Mouse (Mus musculus) hindbrain, embryonic 11.5 days (tissue): Measurements from ENCODE around the gene Phykpl. TPM values are rescaled to one million over a fixed set of nuclear protein-coding genes. Genes with fewer than 3 reads are reported as not detected.
A peak's percentile ranks its signal among the peaks of the same experiment; 100 is the strongest.

Source experiments
- ATAC-seq: fragments of 200-750 bp; cut with Nextera tagmentation; 2 replicates; pipeline ENCODE4 v1.8.0; 2017; ENCODE audit warnings: mild to moderate bottlenecking, moderate TSS enrichment, moderate library complexity; ENCODE audit not compliant: low FRiP score
- DNase-seq: peaks from one replicate; pipeline ENCODE4 v3.0.0-alpha.2; 2015; ENCODE audit warnings: low spot score
- H3K27ac ChIP-seq: fragments of 300-500 bp; sonication (generic); 2 replicates; pipeline ENCODE4 v1.5.1; 2014; ENCODE audit warnings: mild to moderate bottlenecking, low read depth, low read length
- H3K27me3 ChIP-seq: fragments of 300-500 bp; sonication (generic); 2 replicates; pipeline ENCODE4 v1.6.1; 2014; ENCODE audit warnings: mild to moderate bottlenecking, low read length, moderate library complexity, mixed read lengths; ENCODE audit not compliant: control insufficient read depth, insufficient read depth
- H3K36me3 ChIP-seq: fragments of 300-500 bp; sonication (generic); 2 replicates; pipeline ENCODE4 v1.6.1; 2014; ENCODE audit warnings: mild to moderate bottlenecking, low read length, moderate library complexity, mixed read lengths; ENCODE audit not compliant: control insufficient read depth, insufficient read depth
- H3K4me1 ChIP-seq: fragments of 300-500 bp; sonication (generic); replicated peaks from 2 replicates; pipeline ENCODE4 v1.6.1; 2014; ENCODE audit warnings: low read length, mixed read lengths; ENCODE audit not compliant: control insufficient read depth, insufficient read depth
- H3K4me2 ChIP-seq: fragments of 300-500 bp; sonication (generic); replicated peaks from 2 replicates; pipeline ENCODE4 v1.6.1; 2014; ENCODE audit warnings: mild to moderate bottlenecking, low read depth, low read length
- H3K4me3 ChIP-seq: fragments of 300-500 bp; sonication (generic); 2 replicates; pipeline ENCODE4 v1.5.1; 2014; ENCODE audit warnings: low read depth, low read length
- H3K9ac ChIP-seq: fragments of 300-500 bp; sonication (generic); 2 replicates; pipeline ENCODE4 v1.6.1; 2014; ENCODE audit warnings: low read depth, low read length
- H3K9me3 ChIP-seq: fragments of 300-500 bp; sonication (generic); 2 replicates; pipeline ENCODE4 v1.6.1; 2016; ENCODE audit warnings: low read length; ENCODE audit not compliant: control insufficient read depth
- WGBS: fragments of 180-500 bp; shearing (Covaris S2); extraction: QIAGEN DNeasy Blood & Tissue Kit; methylation state at CpG from one replicate; pipeline ENCODE4 v1.1.7; 2014; 5-methylcytosine and 5-hydroxymethylcytosine counted together
- polyA plus RNA-seq: library from polyadenylated mRNA; unstranded; fragments of >200 nt; fragmentation: Nextera tagmentation; extraction: Ambion mirVana; gene quantifications from 2 replicates; pipeline ENCODE4 v1.2.1, GENCODE M21; 2014

Gene Phykpl
- polyA plus RNA-seq, 1 experiment from 2014 or later, result 13.2 TPM

GRCm38 (mm10) chr11:51591168-51591567 lies 6.6 kb downstream of the Phykpl start:
- no peak overlapping the region for H3K9ac ChIP-seq
- no peaks in the 10 kb centered on the region for H3K4me1 ChIP-seq
- no peak overlapping the region for H3K4me3 ChIP-seq
- H3K9me3 ChIP-seq, result no peaks in the 10 kb centered on the region
- no peak overlapping the region for H3K4me2 ChIP-seq
- no peaks in the 10 kb centered on the region for H3K27me3 ChIP-seq
- DNase-seq (no peak), ATAC-seq (no peak)
- H3K27ac ChIP-seq, result no peak overlapping the region
- H3K36me3 ChIP-seq, result peaks cover 31% of the 10 kb centered on the region
- WGBS, result 89% methylated on average over 7 of the region's 7 CpGs

- Histone ChIP-seq H3K4me1 (no peaks in the 10 kb centered on the region), H3K36me3 (peaks cover 27% of the 10 kb centered on the region), H3K27me3 (no peaks in the 10 kb centered on the region), H3K27ac (no peak overlapping the region), H3K9ac (no peak overlapping the region), H3K9me3 (no peaks in the 10 kb centered on the region), H3K4me2 (no peak overlapping the region), H3K4me3 (no peak overlapping the region)
- no peak for ATAC-seq
- 96% methylated on average over 7 of the region's 7 CpGs for WGBS
- DNase-seq, result no peak
Observed at GRCm38 (mm10) chr11:51591915-51592314, 7.4 kb downstream of the Phykpl start.

GRCm38 (mm10) chr11:51593368-51593767 lies 8.8 kb downstream of the Phykpl start:
- 96% methylated on average over 4 of the region's 4 CpGs for WGBS
- H3K9ac ChIP-seq, result no peak overlapping the region
- DNase-seq, result no peak
- no peak overlapping the region for H3K27ac ChIP-seq
- H3K36me3 ChIP-seq, result peaks cover 18% of the 10 kb centered on the region
- H3K9me3 ChIP-seq, result no peaks in the 10 kb centered on the region
- H3K4me3 ChIP-seq, result no peak overlapping the region
- H3K4me1 ChIP-seq, result no peaks in the 10 kb centered on the region
- H3K4me2 ChIP-seq, result no peak overlapping the region
- no peak for ATAC-seq
- no peaks in the 10 kb centered on the region for H3K27me3 ChIP-seq

- H3K27me3 ChIP-seq, result no peaks in the 10 kb centered on the region
- ATAC-seq (no peak), DNase-seq (no peak)
- H3K9ac ChIP-seq, result no peak overlapping the region
- no peak overlapping the region for H3K4me3 ChIP-seq
- H3K4me1 ChIP-seq, result no peaks in the 10 kb centered on the region
- 91% methylated on average over 6 of the region's 6 CpGs for WGBS
- no peak overlapping the region for H3K27ac ChIP-seq
- no peaks in the 10 kb centered on the region for H3K9me3 ChIP-seq
- H3K36me3 ChIP-seq, result peaks cover 23% of the 10 kb centered on the region
- H3K4me2 ChIP-seq, result no peak overlapping the region
Observed at GRCm38 (mm10) chr11:51593849-51594248, 9.3 kb downstream of the Phykpl start.

GRCm38 (mm10) chr11:51594715-51595350 lies 10.3 kb downstream of the Phykpl start:
- no peaks in the 10 kb centered on the region; the same call in 1 of the 2 replicates for H3K4me1 ChIP-seq

GRCm38 (mm10) chr11:51595459-51596083 lies 11.0 kb downstream of the Phykpl start:
- Histone ChIP-seq H3K36me3 (peaks cover 26% of the 10 kb centered on the region), H3K27ac (no peak overlapping the region), H3K4me2 (no peak overlapping the region), H3K9ac (no peak overlapping the region), H3K9me3 (no peaks in the 10 kb centered on the region), H3K27me3 (no peaks in the 10 kb centered on the region), H3K4me3 (no peak overlapping the region), H3K4me1 (no peaks in the 10 kb centered on the region; the same call in 1 of the 2 replicates)
- 98% methylated on average over 1 of the region's 1 CpGs for WGBS
- ATAC-seq (no peak), DNase-seq (no peak)

More at GRCm38 (mm10) chr11:51594715-51595350, 10.3 kb downstream of the Phykpl start:
- no peak for DNase-seq
- Histone ChIP-seq H3K36me3 (peaks cover 28% of the 10 kb centered on the region), H3K9ac (no peak overlapping the region), H3K9me3 (no peaks in the 10 kb centered on the region), H3K4me3 (no peak overlapping the region), H3K27me3 (no peaks in the 10 kb centered on the region), H3K27ac (no peak overlapping the region), H3K4me2 (no peak overlapping the region)
- 0 out of 2 replicates have a peak, but pooled peaks have one; percentile 20 for ATAC-seq
- WGBS, result 71% methylated on average over 3 of the region's 3 CpGs

- H3K4me1 ChIP-seq, result no peaks in the 10 kb centered on the region; the same call in 1 of the 2 replicates
- WGBS, result 84% methylated on average over 2 of the region's 2 CpGs
- H3K27me3 ChIP-seq, result no peaks in the 10 kb centered on the region
- H3K9me3 ChIP-seq, result no peaks in the 10 kb centered on the region
- H3K4me3 ChIP-seq, result no peak overlapping the region
- DNase-seq, result no peak
- H3K27ac ChIP-seq, result no peak overlapping the region
- H3K4me2 ChIP-seq, result no peak overlapping the region
- no peak overlapping the region for H3K9ac ChIP-seq
- peaks cover 35% of the 10 kb centered on the region for H3K36me3 ChIP-seq
- no peak for ATAC-seq
Observed at GRCm38 (mm10) chr11:51597553-51597952, 13.0 kb downstream of the Phykpl start.

GRCm38 (mm10) chr11:51602253-51602652 lies 17.7 kb downstream of the Phykpl start:
- Histone ChIP-seq H3K27ac (no peak overlapping the region), H3K4me2 (no peak overlapping the region), H3K27me3 (no peaks in the 10 kb centered on the region), H3K4me1 (peaks cover 3% of the 10 kb centered on the region; the same call in 1 of the 2 replicates), H3K9ac (no peak overlapping the region), H3K4me3 (no peak overlapping the region), H3K9me3 (no peaks in the 10 kb centered on the region), H3K36me3 (peaks cover 49% of the 10 kb centered on the region)
- WGBS, result 95% methylated on average over 3 of the region's 3 CpGs
- DNase-seq (no peak), ATAC-seq (no peak)
